Mouse (Mus musculus): ENCODE results near the gene Agt.

DNA sequence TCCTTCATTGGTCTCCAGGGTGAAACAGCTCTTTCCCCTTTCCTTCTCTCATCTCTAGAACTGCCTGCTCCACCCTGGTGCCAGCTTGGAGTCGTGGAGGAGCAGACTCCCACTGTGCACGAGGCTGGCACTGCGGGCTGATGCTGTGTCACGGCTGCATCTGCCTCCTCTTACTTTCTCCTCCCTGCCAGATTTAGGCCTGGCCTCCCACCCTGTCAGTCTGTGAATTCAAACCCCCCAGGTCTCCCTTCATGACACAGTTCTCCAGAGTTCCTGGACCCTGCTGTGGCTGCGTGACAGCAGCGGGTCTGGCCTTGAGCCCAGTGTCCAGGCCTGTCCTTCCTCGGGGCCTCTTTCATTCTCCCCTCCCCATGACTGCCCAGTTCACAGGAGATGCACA, 39.0 kb downstream of the Agt start:
- TF ChIP-seq GATA1 (IDR thresholded peaks at IDR 0.05; ENCODE audit: borderline replicate concordance, low read length): no peak
- TF ChIP-seq FLI1 (IDR thresholded peaks at IDR 0.05; ENCODE audit: low read length): no peak
